Mouse (Mus musculus): ENCODE measurements around the gene Nsd2. TPM values are rescaled to one million over a fixed set of nuclear protein-coding genes. Genes with fewer than 3 reads are reported as not detected.

Nsd2 gene
- polyA plus RNA-seq, 1 experiment from 2014 or later: 89.8 TPM

DNA sequence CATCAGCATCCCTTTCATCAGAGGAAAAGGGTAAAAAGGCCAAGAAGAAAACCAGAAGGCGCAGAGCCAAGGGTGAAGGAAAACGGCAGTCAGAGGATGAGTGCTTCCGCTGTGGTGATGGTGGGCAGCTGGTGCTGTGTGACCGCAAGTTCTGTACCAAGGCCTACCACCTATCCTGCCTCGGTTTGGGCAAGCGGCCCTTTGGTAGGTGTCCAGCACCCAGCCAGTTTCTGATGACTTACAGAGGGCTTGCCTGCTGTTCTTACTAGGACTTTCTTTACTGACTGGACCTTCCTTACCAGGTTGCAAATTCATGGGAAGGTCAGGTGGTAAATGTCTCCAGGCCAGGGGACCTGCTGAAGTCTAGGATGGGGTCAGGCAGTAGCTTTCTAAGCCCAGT lies 72.9 kb downstream of the Nsd2 start:
- Histone ChIP-seq H3K36me3 (ENCODE audit: control insufficient read depth, insufficient read depth) (peaks cover 68% of the 10 kb centered on the region), H3K4me2 (ENCODE audit: low read length) (no peak overlapping the region)
- WGBS: 91% methylated on average over 6 of the region's 6 CpGs

DNA sequence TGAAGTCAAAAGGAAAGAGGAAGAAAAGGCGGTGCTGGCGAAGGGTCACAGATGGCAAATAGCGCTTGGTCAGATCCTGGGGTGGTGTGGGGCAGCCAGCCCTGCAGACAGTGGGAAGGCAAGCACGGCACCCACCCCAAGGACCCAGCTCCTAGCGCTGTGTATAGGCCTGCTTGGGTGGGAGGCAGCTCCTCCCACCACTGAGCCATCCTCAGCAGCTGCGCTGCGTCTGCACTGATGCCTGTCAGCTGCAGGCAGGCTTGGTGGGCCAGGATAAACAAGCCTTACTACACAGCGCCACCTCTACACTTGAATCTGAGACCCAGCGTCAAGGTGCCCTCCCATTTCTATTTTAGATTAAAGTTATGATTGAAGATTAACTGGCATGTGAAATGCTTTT lies 74.6 kb downstream of the Nsd2 start:
- Histone ChIP-seq H3K27ac (ENCODE audit: low read length) (no peak overlapping the region), H3K9ac (replicated peaks; ENCODE audit: low read depth, low read length) (no peak overlapping the region), H3K4me2 (ENCODE audit: low read length) (no peak overlapping the region), H3K36me3 (ENCODE audit: control insufficient read depth, insufficient read depth) (peaks cover 71% of the 10 kb centered on the region), H3K27me3 (replicated peaks; ENCODE audit: control insufficient read depth, insufficient read depth, low read length) (no peaks in the 10 kb centered on the region), H3K4me3 (replicated peaks; ENCODE audit: low read length) (no peak overlapping the region), H3K4me1 (replicated peaks; ENCODE audit: control insufficient read depth, insufficient read depth, low read length) (no peaks in the 10 kb centered on the region), H3K9me3 (ENCODE audit: control insufficient read depth, low read length) (no peaks in the 10 kb centered on the region)
- no peak for ATAC-seq
- 91% methylated on average over 9 of the region's 9 CpGs for WGBS

More for the DNA sequence above, 72.9 kb downstream of the Nsd2 start:
- Histone ChIP-seq H3K27ac (ENCODE audit: low read length) (no peak overlapping the region), H3K9me3 (ENCODE audit: control insufficient read depth, low read length) (no peaks in the 10 kb centered on the region), H3K9ac (replicated peaks; ENCODE audit: low read depth, low read length) (no peak overlapping the region), H3K4me1 (replicated peaks; ENCODE audit: control insufficient read depth, insufficient read depth, low read length) (no peaks in the 10 kb centered on the region), H3K27me3 (replicated peaks; ENCODE audit: control insufficient read depth, insufficient read depth, low read length) (no peaks in the 10 kb centered on the region), H3K4me3 (replicated peaks; ENCODE audit: low read length) (no peak overlapping the region)
- ATAC-seq: no peak

DNA sequence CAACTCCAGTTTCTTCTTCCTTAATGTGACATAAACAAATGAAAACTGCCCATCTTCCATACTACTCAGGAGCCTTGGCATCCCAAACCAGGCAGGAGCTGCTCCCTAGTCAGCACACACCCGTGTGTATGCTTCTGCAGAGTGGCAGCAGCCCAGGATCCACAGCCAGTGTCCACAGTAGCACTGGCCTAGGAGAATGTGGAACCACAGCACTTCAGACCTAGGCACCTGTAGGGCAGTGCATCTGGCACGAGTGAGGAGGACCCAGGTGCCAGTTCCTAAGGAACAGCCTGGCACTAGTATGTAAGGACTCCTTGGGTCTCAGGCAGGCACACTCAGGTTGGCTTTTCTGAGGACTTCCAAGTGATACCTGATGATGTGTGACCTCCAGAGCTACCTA lies 76.6 kb downstream of the Nsd2 start:
- WGBS: 74% methylated on average over 2 of the region's 2 CpGs
- no peak overlapping the region for H3K4me2 ChIP-seq (ENCODE audit: low read length)
- H3K4me3 ChIP-seq (replicated peaks; ENCODE audit: low read length): no peak overlapping the region
- no peak overlapping the region for H3K27ac ChIP-seq (ENCODE audit: low read length)
- no peaks in the 10 kb centered on the region for H3K9me3 ChIP-seq (ENCODE audit: control insufficient read depth, low read length)
- no peak for ATAC-seq
- no peak overlapping the region for H3K9ac ChIP-seq (replicated peaks; ENCODE audit: low read depth, low read length)
- H3K27me3 ChIP-seq (replicated peaks; ENCODE audit: control insufficient read depth, insufficient read depth, low read length): no peaks in the 10 kb centered on the region
- H3K36me3 ChIP-seq (ENCODE audit: control insufficient read depth, insufficient read depth): peaks cover 69% of the 10 kb centered on the region
- no peaks in the 10 kb centered on the region for H3K4me1 ChIP-seq (replicated peaks; ENCODE audit: control insufficient read depth, insufficient read depth, low read length)

DNA sequence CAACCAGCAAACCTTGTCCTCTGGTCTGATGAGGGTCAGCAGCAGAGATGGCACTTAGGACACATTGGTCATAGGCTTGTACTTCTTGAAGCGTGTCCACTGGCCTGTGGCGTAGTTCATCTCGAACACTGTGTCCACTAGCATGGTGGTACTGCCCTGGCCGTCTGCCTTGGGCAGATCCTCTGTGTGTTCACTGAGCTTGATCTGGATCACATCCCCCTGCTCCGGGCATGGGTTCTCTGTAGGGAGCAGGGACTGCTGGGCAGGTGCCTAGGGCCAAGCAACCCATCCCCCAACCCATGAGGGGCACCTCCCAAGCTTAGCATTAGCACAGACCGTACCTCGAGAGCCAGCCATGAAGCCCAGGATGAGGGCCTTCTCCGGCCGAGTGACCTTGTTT lies 78.1 kb downstream of the Nsd2 start:
- ATAC-seq: no peak
- WGBS: 90% methylated on average over 9 of the region's 9 CpGs

DNA sequence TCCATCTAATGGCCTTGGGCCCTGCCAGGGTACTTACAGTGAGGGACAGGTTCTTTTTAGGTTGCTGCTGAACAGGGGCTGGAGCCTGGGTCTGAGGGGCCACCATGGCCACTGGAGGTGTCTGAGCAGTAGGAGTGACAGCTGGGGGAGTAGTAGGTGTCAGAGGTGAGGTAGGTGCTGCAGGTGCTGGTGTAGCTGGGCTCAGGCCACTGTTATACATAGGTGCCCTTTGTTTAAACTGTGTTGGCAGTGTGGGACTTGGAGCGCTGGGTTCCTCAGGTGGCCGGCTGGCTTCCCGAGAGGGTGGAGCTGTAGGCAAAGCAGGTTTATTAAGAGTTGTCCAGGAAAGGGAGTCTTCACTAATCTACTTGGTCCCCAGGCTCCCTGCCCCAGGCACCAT lies 78.7 kb downstream of the Nsd2 start:
- Histone ChIP-seq H3K36me3 (ENCODE audit: control insufficient read depth, insufficient read depth) (peaks cover 57% of the 10 kb centered on the region), H3K9ac (replicated peaks; ENCODE audit: low read depth, low read length) (no peak overlapping the region), H3K27me3 (replicated peaks; ENCODE audit: control insufficient read depth, insufficient read depth, low read length) (no peaks in the 10 kb centered on the region), H3K4me3 (replicated peaks; ENCODE audit: low read length) (no peak overlapping the region), H3K27ac (ENCODE audit: low read length) (no peak overlapping the region), H3K9me3 (ENCODE audit: control insufficient read depth, low read length) (no peaks in the 10 kb centered on the region), H3K4me1 (replicated peaks; ENCODE audit: control insufficient read depth, insufficient read depth, low read length) (no peaks in the 10 kb centered on the region), H3K4me2 (ENCODE audit: low read length) (no peak overlapping the region)
- WGBS: 88% methylated on average over 3 of the region's 3 CpGs
- ATAC-seq: no peak

More for the DNA sequence above, 78.1 kb downstream of the Nsd2 start:
- no peak overlapping the region for H3K9ac ChIP-seq (replicated peaks; ENCODE audit: low read depth, low read length)
- H3K9me3 ChIP-seq (ENCODE audit: control insufficient read depth, low read length): no peaks in the 10 kb centered on the region
- no peak overlapping the region for H3K4me2 ChIP-seq (ENCODE audit: low read length)
- H3K4me3 ChIP-seq (replicated peaks; ENCODE audit: low read length): no peak overlapping the region
- H3K27ac ChIP-seq (ENCODE audit: low read length): no peak overlapping the region
- peaks cover 62% of the 10 kb centered on the region for H3K36me3 ChIP-seq (ENCODE audit: control insufficient read depth, insufficient read depth)
- H3K27me3 ChIP-seq (replicated peaks; ENCODE audit: control insufficient read depth, insufficient read depth, low read length): no peaks in the 10 kb centered on the region
- no peaks in the 10 kb centered on the region for H3K4me1 ChIP-seq (replicated peaks; ENCODE audit: control insufficient read depth, insufficient read depth, low read length)

DNA sequence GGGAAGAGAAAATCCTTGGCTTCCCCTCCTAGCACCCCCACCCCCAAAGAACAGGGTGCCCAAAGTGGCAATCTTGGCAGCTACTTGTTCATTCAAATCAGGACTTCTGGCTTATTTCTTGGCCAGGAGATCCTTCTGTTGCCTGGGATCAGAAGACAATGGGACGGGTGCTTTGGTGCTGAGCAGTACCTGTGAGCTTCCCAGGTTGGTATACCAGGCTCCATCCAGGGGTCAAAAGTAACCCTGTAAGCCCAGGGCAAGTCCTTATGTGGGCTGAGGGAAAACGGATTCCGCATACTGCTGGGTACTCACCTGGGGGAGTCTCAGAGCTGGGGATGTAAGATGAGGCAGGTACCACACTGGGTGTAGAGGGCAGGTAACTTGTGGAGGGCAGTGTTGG lies 79.6 kb downstream of the Nsd2 start:
- Histone ChIP-seq H3K27me3 (replicated peaks; ENCODE audit: control insufficient read depth, insufficient read depth, low read length) (no peaks in the 10 kb centered on the region), H3K4me1 (replicated peaks; ENCODE audit: control insufficient read depth, insufficient read depth, low read length) (no peaks in the 10 kb centered on the region), H3K27ac (ENCODE audit: low read length) (no peak overlapping the region), H3K4me2 (ENCODE audit: low read length) (no peak overlapping the region), H3K9me3 (ENCODE audit: control insufficient read depth, low read length) (no peaks in the 10 kb centered on the region), H3K36me3 (ENCODE audit: control insufficient read depth, insufficient read depth) (peaks cover 48% of the 10 kb centered on the region), H3K4me3 (replicated peaks; ENCODE audit: low read length) (no peak overlapping the region), H3K9ac (replicated peaks; ENCODE audit: low read depth, low read length) (no peak overlapping the region)
- 89% methylated on average over 3 of the region's 3 CpGs for WGBS
- no peak for ATAC-seq

DNA sequence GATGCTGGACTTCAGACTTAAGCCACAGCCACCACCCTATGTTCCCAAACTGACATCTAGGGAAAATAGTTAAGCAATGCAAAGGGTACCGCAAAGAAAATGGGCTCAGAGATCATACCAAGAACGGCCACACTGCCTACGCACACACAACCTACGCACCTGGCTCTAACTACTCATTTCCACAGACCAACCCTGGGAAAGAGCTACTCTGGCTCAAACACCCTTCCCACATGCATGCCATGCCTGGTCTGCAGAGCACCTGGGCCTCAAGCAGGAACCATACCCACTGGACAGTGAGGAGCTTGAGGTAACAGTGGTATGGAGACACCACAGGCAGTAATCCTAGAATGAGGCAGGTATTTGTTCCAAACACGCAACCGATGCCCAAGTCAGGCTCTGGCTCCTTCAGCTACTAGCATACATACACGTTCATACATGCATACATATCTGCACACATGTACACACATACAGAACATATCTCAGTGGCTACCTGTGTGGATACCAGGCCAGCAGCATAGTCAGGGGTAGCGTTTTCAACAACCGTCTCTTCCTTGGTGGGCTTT lies 80.3 kb downstream of the Nsd2 start:
- no peak overlapping the region for H3K9ac ChIP-seq (replicated peaks; ENCODE audit: low read depth, low read length)
- no peaks in the 10 kb centered on the region for H3K4me1 ChIP-seq (replicated peaks; ENCODE audit: control insufficient read depth, insufficient read depth, low read length)
- H3K4me2 ChIP-seq (ENCODE audit: low read length): no peak overlapping the region
- H3K27me3 ChIP-seq (replicated peaks; ENCODE audit: control insufficient read depth, insufficient read depth, low read length): no peaks in the 10 kb centered on the region
- no peak for ATAC-seq
- no peak overlapping the region for H3K4me3 ChIP-seq (replicated peaks; ENCODE audit: low read length)
- peaks cover 43% of the 10 kb centered on the region for H3K36me3 ChIP-seq (ENCODE audit: control insufficient read depth, insufficient read depth)
- 97% methylated on average over 9 of the region's 9 CpGs for WGBS
- H3K9me3 ChIP-seq (ENCODE audit: control insufficient read depth, low read length): no peaks in the 10 kb centered on the region
- no peak overlapping the region for H3K27ac ChIP-seq (ENCODE audit: low read length)

DNA sequence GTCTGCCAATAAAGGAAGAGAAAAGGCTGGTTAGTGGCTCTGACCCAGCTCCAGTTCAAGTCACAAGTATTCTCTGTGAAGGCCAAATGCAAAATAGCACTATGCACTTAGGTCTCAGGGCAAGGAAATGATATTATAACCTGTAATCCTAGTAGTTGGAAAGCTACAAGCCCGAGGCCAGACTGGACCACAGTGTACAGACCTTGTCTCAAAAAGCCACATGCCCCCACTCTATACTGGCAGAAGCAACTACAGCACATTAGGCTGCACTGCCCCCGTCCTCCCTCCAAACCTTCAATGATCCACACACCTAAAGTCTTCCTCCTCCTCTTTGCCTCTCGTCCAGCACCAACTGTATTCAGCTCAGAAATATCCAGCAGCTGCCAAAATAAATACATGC lies 80.8 kb downstream of the Nsd2 start:
- no peak for ATAC-seq
- no peaks in the 10 kb centered on the region for H3K4me1 ChIP-seq (replicated peaks; ENCODE audit: control insufficient read depth, insufficient read depth, low read length)
- no peak overlapping the region for H3K27ac ChIP-seq (ENCODE audit: low read length)
- WGBS: 89% methylated on average over 3 of the region's 3 CpGs
- no peak overlapping the region for H3K4me2 ChIP-seq (ENCODE audit: low read length)
- no peak overlapping the region for H3K9ac ChIP-seq (replicated peaks; ENCODE audit: low read depth, low read length)
- H3K9me3 ChIP-seq (ENCODE audit: control insufficient read depth, low read length): no peaks in the 10 kb centered on the region
- no peaks in the 10 kb centered on the region for H3K27me3 ChIP-seq (replicated peaks; ENCODE audit: control insufficient read depth, insufficient read depth, low read length)
- peaks cover 42% of the 10 kb centered on the region for H3K36me3 ChIP-seq (ENCODE audit: control insufficient read depth, insufficient read depth)
- H3K4me3 ChIP-seq (replicated peaks; ENCODE audit: low read length): no peak overlapping the region

- Histone ChIP-seq H3K36me3 (ENCODE audit: control insufficient read depth, insufficient read depth) (peaks cover 30% of the 10 kb centered on the region), H3K9ac (replicated peaks; ENCODE audit: low read depth, low read length) (no peak overlapping the region), H3K4me2 (ENCODE audit: low read length) (no peak overlapping the region), H3K9me3 (ENCODE audit: control insufficient read depth, low read length) (no peaks in the 10 kb centered on the region), H3K4me3 (replicated peaks; ENCODE audit: low read length) (no peak overlapping the region), H3K27ac (ENCODE audit: low read length) (no peak overlapping the region), H3K27me3 (replicated peaks; ENCODE audit: control insufficient read depth, insufficient read depth, low read length) (no peaks in the 10 kb centered on the region), H3K4me1 (replicated peaks; ENCODE audit: control insufficient read depth, insufficient read depth, low read length) (no peaks in the 10 kb centered on the region)
- no peak for ATAC-seq
- WGBS: 83% methylated on average over 2 of the region's 2 CpGs
Measured at GRCm38 (mm10) chr5:33902696-33903095, 82.2 kb downstream of the Nsd2 start.

- Histone ChIP-seq H3K27me3 (replicated peaks; ENCODE audit: control insufficient read depth, insufficient read depth, low read length) (no peaks in the 10 kb centered on the region), H3K36me3 (ENCODE audit: control insufficient read depth, insufficient read depth) (peaks cover 26% of the 10 kb centered on the region), H3K4me2 (ENCODE audit: low read length) (no peak overlapping the region), H3K9me3 (ENCODE audit: control insufficient read depth, low read length) (no peaks in the 10 kb centered on the region), H3K27ac (ENCODE audit: low read length) (no peak overlapping the region), H3K4me3 (replicated peaks; ENCODE audit: low read length) (no peak overlapping the region), H3K4me1 (replicated peaks; ENCODE audit: control insufficient read depth, insufficient read depth, low read length) (no peaks in the 10 kb centered on the region), H3K9ac (replicated peaks; ENCODE audit: low read depth, low read length) (no peak overlapping the region)
- ATAC-seq: no peak
- 90% methylated on average over 9 of the region's 9 CpGs for WGBS
Measured at GRCm38 (mm10) chr5:33903176-33903575, 82.7 kb downstream of the Nsd2 start.
